Mouse (Mus musculus) embryo, embryonic 11.5 days (tissue): ENCODE results near the gene Bbx.
A peak's percentile ranks its signal among the peaks of the same experiment; 100 is the strongest.

ENCODE experiments used
- DNase-seq: peaks from one replicate; pipeline ENCODE4 v3.0.0-alpha.2; 2012; ENCODE audit warnings: low read depth, low spot score

Gene Bbx

DNA sequence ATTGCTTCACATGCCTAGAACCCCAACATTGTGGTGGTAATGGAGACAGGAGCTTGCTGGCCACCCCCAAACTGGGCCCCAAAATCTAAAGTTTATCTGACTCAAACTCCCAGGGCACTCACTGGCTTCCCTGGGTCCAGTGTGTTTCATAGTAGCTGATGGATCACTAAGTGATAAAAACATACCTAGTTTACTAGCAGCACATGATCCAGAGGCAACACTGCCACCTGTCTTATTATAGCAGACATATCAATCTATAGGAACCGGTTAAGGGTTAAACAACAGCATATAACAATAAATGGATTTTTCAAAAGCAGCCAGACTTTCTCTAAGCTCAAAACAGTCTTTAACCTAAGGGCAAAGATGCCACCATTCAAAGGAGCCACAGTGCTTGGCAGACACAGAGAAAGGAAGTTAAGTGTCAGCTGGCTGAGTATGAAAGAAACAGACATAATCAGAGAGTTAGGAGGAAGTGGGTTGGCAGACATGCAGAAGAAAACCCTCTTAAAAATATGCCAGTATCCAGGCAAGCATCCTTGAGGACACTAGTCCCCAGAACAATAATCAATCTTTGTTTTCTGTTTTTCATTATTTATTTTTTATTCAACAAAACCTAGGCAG, 116.7 kb downstream of the Bbx start:
- no peak for DNase-seq

- no peak for DNase-seq
Observed at GRCm38 (mm10) chr16:50311588-50311987, 120.6 kb downstream of the Bbx start.

DNA sequence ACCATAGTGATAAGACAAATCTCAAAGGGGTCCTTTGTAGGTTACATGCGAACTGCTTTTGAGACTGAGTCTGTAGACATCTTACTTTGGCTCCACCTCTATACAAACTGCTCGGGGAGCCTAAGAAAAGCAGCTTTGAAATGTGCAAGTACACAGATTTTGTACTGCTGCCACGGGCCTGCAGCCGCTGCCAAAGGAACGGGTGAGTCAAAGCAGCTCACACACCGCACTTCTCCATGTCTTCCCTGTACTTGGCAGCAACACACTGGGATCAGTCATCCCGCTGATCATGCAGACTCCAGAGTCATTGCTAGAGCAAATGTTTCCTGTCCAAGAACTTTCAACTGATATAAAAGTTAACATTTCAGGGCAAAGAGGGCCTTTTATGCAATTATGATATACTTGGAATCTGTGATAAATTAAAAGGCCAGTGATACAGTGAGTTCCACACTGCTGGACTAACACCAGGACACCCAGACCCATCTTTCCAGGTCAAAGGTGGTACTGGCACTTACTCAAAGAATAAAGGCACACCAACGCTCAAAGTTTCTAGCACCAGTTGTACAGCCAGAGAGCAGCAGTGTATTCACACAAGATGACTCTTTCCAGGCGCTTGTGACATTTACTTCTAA, 122.7 kb downstream of the Bbx start:
- no peak for DNase-seq

DNA sequence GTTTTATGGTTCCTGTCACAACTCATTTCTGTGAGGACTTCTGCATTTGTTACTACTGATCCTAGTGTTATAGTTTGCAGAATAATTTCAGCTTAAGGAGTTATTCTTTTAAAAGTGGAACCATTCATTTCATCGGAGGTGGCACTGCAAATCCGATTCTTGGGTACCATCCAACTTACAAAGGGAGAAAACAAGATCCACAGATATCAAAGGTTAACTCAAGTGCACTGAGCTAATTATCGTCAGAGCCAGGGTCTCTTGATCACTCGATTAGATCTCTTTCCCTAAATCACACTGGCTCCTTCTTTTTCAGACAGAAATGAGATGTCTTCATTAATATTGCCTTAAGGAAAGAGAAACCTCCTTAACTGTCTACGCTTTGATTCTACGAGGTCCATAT, 123.9 kb downstream of the Bbx start:
- no peak for DNase-seq

DNA sequence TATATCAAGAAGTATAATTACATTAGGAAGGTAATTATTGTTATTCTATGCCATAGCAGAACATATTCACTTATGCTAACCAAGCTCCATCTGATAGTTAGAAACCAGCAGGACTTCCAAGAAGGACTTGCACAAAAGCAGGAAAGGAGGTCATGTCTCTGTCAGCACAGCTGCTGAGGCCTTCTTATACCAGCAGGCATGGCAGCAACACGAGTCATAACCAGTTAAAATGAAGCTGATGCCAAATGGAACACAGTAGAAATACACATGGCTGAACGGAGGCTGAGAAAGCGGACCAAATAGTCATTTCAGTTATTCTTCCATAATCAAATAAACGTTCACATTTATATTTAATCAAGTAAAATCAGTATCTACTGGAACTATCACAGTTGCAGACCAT, 125.0 kb downstream of the Bbx start:
- no peak for DNase-seq

GRCm38 (mm10) chr16:50306727-50307126, 125.5 kb downstream of the Bbx start:
- DNase-seq = no peak

DNA sequence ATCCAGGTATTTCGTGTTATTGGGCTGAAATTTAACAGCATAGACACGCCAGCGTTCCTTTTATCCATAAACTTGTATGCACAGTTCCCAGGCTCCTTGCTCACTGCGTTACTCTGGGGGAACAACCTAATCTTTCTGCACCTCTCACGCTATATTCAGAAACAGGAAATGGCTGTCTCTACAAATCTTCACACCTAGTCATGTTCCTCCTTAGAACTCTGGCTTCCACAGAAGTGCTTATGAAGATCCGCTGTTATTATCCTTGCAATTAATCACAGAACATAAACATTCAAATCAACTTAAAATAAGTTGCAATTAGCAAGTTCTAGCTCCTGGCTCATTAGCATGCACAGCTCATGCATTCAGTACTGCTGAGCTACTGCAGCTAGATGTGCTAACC, 127.0 kb downstream of the Bbx start:
- no peak for DNase-seq

DNA sequence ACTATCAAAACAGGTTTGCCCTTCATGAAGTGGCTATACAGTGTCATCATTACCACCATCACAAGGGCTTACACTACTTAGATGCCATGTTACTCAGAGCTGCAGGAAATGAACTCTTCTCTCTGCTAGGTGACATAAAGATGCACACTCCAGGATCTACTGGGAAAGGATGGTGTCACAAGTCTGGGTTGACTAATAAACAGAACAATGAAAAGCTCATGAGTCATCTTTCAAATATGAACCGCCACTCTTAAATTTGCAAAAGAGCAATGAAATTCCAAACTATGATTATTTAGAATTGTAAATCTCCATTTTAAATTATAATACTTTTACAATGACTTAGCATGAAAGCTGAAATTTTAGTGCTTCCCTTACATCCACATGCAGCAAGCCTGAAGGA, 129.6 kb downstream of the Bbx start:
- no peak for DNase-seq

- DNase-seq = no peak
Observed at GRCm38 (mm10) chr16:50298743-50299443, 133.3 kb downstream of the Bbx start.

GRCm38 (mm10) chr16:50293502-50294228, 138.5 kb downstream of the Bbx start:
- DNase-seq = no peak

GRCm38 (mm10) chr16:50292834-50293233, 139.4 kb downstream of the Bbx start:
- no peak for DNase-seq

GRCm38 (mm10) chr16:50289764-50290163, 142.4 kb downstream of the Bbx start:
- DNase-seq = no peak

- DNase-seq = no peak
Observed at GRCm38 (mm10) chr16:50272813-50273212, 159.4 kb downstream of the Bbx start.

GRCm38 (mm10) chr16:50262647-50263046, 169.5 kb downstream of the Bbx start:
- no peak for DNase-seq

- no peak for DNase-seq
Observed at GRCm38 (mm10) chr16:50262209-50262608, 170.0 kb downstream of the Bbx start.

DNA sequence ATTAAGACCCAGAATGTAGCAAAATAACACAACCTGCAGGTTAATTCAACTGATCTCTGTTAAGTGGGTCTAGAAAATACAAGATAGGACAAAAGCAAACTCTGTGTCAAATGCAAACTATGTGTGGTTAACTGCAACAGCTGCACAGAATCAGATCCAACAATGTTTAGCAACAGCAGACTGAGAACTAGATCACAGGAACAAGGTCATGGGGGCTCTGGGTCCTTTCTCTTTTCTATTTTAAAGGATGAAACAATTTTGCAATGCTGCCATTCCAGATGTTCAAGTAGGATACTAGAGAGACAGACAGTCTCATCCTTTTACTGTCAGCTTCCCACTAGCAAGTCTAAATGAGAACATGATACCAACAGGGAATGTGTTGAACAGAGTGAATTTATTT, 170.4 kb downstream of the Bbx start:
- no peak for DNase-seq

DNA sequence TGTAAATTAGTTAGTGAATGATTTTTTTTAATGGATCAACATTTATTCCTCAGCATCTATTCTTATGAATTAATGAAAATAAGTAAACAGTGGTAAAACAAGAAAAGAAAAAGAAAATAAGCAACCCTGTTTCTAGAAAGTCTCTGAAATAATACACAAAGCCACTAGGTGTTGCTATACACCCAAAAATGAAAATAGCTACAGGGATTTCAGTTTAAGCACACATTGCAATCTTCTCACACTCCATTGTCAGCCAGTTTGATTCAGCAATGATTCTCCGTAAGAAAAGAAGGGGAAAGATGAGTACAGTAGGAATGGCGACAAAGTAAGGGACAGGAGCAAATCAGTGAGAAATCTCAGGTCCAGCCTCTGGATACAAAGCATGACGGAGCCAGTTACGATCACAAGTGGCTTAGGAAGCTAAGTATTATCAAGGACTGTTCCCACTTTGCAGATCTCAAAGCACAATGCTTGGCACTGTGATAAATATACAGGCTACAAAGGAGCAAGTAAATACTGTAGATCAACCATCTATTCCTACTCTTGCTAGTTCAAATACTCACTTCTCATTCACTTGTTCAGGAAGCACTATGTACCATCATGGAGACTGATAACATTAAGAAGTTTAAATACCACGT, 177.5 kb downstream of the Bbx start:
- peak; percentile 11 for DNase-seq

DNA sequence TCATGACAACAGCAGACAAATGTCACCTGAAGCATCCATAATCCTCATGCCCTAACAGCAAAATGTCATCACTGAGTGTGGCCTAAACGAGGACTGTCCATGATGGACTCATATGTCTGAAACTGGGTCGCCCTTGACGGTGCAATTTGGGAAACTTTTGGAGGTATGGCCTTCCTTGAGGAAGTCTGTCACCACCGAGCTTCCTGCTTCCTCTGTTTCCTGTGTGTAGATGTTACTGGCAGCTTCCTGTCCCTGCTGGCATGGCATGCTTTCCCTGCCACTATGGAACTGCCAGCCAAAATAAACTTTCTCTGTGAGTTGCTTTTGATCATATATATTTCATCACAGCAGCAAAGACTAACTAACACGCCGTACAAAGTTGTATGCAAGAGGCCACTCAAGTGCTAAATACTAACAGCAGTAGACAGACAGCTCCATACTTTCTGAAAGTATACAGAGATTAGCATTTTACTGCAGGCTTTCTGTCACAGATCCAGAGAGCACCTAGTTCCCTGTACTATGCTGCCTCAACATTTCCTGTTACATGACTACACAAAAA, 180.7 kb downstream of the Bbx start:
- DNase-seq = no peak

DNA sequence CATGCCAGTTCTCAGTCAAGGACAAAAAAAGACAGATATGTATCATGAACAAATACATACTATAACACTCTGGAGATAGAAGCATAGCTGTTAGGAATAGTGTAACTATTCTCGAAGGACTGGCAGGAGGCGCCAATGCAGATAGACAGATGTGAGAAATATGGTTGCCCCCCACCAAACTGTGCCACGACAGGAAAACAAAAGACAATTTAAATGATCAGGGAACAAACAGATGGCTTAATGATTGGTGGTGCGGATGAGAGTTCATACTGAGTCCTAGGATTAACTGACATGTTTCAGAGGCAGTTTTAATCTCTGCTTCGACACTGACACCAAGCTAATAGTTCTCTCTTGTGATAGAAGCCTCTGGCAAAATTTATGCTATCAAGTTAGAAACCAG, 181.7 kb downstream of the Bbx start:
- no peak for DNase-seq

DNA sequence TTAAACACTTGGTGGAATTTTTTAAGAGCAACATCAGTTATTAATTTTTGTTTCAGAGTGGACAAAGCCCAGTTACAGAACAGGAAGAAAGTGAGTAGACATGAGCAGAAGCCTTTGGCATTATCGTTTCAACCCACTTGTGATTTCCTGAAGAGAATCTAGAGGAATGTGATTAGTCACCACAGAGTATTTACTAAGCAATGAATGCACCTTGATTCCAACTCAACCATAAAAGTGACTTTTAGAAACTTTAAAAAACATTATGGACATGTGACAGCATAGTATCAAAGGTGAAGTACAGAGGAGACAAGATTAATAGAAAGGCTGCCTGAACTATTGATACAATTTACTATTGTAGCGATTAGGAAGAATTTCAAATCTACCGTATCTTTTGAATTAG, 183.2 kb downstream of the Bbx start:
- DNase-seq = no peak

DNA sequence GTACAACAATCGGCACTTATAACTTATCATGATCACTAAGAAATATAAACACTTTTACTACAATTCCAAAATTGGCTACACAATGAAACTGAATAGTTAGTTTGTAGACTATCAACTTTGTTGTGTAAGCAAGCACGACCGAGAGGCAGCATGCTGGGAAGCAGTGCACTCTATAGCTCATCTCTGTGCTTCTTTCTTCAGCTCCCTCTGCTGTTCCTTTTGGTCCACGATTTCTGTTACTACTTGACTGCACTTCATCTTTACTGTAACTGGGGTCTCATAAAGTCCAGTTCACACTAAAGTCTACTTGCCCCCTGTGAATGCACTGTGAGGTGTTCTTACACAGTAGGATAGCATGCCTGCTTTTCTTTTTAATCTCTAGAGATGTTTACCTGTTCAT, 189.7 kb downstream of the Bbx start:
- no peak for DNase-seq

GRCm38 (mm10) chr16:50241604-50242003, 190.6 kb downstream of the Bbx start:
- DNase-seq = no peak
